Mouse (Mus musculus): Measurements from ENCODE around the gene 1110032A03Rik. TPM values are rescaled to one million over a fixed set of nuclear protein-coding genes. Genes with fewer than 3 reads are reported as not detected.

1110032A03Rik gene
- total RNA-seq (2022) = 10 to 100 TPM; 12.0 to 15.6 (median 13.6) TPM

GRCm38 (mm10) chr9:50774991-50775612 is at the start of gene 1110032A03Rik, which contains the start of gene Alg9:
TSS of gene 1110032A03Rik (minus strand) at chr9:50775520.
TSS of gene Alg9 (plus strand) at chr9:50775019.
- DNase-seq (ENCODE audit: low spot score) = peak; percentile 87

GRCm38 (mm10) chr9:50823779-50824453 is 48.6 kb upstream of the 1110032A03Rik start:
- DNase-seq (ENCODE audit: low spot score) = no peak

- DNase-seq (ENCODE audit: low spot score) = no peak
Measured at GRCm38 (mm10) chr9:50822216-50822615, 46.9 kb upstream of the 1110032A03Rik start.

- no peak for DNase-seq (ENCODE audit: low spot score)
Measured at GRCm38 (mm10) chr9:50821651-50822050, 46.3 kb upstream of the 1110032A03Rik start.

- DNase-seq (ENCODE audit: low spot score) = no peak
Measured at GRCm38 (mm10) chr9:50819716-50820115, 44.4 kb upstream of the 1110032A03Rik start.

- DNase-seq (ENCODE audit: low spot score) = no peak
Measured at GRCm38 (mm10) chr9:50818050-50818449, 42.7 kb upstream of the 1110032A03Rik start.

GRCm38 (mm10) chr9:50816512-50816911 is 41.2 kb upstream of the 1110032A03Rik start:
- DNase-seq (ENCODE audit: low spot score) = no peak

- no peak for DNase-seq (ENCODE audit: low spot score)
Measured at GRCm38 (mm10) chr9:50815666-50816065, 40.3 kb upstream of the 1110032A03Rik start.

- no peak for DNase-seq (ENCODE audit: low spot score)
Measured at GRCm38 (mm10) chr9:50813796-50814195, 38.5 kb upstream of the 1110032A03Rik start.

GRCm38 (mm10) chr9:50811746-50812145 is 36.4 kb upstream of the 1110032A03Rik start:
- DNase-seq (ENCODE audit: low spot score) = no peak

- DNase-seq (ENCODE audit: low spot score) = no peak
Measured at GRCm38 (mm10) chr9:50811187-50811586, 35.9 kb upstream of the 1110032A03Rik start.

GRCm38 (mm10) chr9:50809146-50809545 is 33.8 kb upstream of the 1110032A03Rik start:
- no peak for DNase-seq (ENCODE audit: low spot score)

- DNase-seq (ENCODE audit: low spot score) = no peak
Measured at GRCm38 (mm10) chr9:50808471-50808870, 33.2 kb upstream of the 1110032A03Rik start.

- no peak for DNase-seq (ENCODE audit: low spot score)
Measured at GRCm38 (mm10) chr9:50803055-50803671, 27.8 kb upstream of the 1110032A03Rik start.

- peak; percentile 17 for DNase-seq (ENCODE audit: low spot score)
Measured at GRCm38 (mm10) chr9:50800985-50801384, 25.7 kb upstream of the 1110032A03Rik start.

GRCm38 (mm10) chr9:50798368-50798767 is 23.0 kb upstream of the 1110032A03Rik start:
- DNase-seq (ENCODE audit: low spot score) = no peak

- DNase-seq (ENCODE audit: low spot score) = no peak
Measured at GRCm38 (mm10) chr9:50797641-50798040, 22.3 kb upstream of the 1110032A03Rik start.

- DNase-seq (ENCODE audit: low spot score) = no peak
Measured at GRCm38 (mm10) chr9:50796776-50797175, 21.5 kb upstream of the 1110032A03Rik start.

- no peak for DNase-seq (ENCODE audit: low spot score)
Measured at GRCm38 (mm10) chr9:50795266-50795665, 19.9 kb upstream of the 1110032A03Rik start.

GRCm38 (mm10) chr9:50782155-50782554 is 6.8 kb upstream of the 1110032A03Rik start:
- no peak for DNase-seq (ENCODE audit: low spot score)

GRCm38 (mm10) chr9:50776162-50776760 is 941 bp upstream of the 1110032A03Rik start:
- no peak for DNase-seq (ENCODE audit: low spot score)

- DNase-seq (ENCODE audit: low spot score) = no peak
Measured at GRCm38 (mm10) chr9:50775662-50776126, 374 bp upstream of the 1110032A03Rik start.
